Mouse (Mus musculus): ENCODE data around the gene Gna14.

Gna14 gene

DNA sequence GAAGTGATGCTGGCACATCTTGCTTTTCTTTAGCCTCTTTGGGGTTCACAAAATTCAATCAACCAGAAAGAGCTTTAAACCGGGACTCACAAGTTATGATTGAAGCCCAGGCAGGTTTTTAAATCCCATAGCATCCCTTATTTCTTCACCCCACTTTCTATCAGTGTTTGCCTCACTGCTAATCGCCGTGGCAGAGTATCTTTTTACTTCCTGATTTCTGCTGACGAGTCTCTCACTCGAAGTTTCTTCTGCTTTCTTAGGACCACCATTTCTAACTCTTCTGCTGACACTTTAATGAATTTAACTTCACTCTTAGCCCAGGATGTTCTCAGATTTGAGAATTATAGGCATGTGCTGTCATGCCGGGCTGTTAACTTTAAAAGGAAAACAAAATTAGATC is 21.6 kb downstream of the Gna14 start:
- DNase-seq = no peak

DNA sequence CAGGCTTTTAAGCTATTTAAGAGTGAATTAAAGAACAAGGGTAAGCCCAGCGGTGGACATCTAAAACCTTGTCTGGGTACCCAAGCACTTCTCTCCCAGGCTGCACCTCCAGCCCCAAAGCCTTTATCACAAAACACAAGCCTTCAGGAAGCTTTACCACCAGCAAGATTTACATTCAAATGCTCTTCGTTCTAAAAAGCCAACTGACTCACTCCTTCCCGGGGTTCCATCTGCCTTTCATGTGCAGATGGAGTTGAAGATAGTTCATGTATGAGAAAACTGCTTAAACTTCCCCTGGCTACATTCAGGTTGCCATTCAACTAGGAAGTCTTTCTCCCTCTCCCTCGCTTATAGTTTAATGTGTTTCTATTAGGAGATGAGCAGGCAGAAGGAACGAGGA is 23.8 kb downstream of the Gna14 start:
- no peak for DNase-seq

DNA sequence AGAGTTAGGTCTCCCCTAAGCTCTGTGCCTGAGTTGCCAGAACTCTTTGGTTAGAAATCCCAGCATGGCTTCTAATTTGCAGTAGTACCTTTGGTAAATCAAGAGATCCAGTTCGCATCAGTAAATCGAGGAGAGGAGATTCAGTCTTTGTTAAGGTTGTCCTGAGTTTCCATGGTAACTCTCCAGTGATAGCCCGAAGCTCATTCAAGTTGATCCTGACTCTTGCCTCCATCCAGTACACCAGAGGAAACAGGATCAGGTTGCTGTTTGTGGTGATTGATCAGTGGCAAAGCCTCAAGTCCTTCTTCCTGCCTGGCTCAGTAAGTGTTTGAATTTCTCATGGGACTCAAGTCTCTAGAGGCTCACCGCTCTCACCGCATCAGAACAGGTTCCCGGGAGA is 24.7 kb downstream of the Gna14 start:
- no peak for DNase-seq

DNA sequence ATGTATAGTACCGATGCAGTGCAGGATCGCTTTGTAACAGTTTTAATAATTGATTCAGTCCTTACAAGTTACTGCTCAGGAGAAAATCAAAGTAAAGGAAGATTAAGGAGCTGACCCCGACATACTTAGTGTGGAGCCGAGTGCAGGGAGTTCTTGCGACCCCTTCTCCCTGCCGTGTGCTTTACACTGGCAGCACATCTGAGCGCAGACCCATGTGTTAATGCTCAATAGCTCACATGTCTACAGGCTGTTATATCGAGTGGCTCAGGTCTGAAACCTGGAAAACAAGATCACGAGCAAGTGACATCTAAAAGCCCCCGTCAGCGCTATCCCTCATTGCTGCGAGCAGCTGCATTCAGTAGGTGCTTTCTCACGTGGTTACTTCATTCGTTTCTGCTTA is 25.3 kb downstream of the Gna14 start:
- no peak for DNase-seq

DNA sequence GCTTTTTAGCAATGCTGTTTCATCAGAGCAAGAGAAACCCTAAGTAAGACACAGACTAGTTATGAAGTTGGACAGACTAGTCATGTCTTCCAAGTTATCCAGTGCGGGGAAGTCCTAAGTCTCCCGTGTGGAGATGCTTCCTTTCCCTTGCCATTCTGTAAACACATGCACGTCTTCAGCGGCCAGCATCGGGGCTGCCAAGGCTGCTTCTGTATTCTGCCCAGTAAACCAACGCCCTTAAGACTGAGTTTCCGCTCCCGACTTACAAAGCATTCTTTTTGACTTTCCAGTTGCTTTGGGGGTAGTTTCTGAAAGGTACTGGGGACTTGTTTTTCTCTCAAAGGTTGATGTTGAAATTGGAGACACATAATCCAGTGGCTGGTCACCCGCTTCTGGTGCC is 26.9 kb downstream of the Gna14 start:
- no peak for DNase-seq

DNA sequence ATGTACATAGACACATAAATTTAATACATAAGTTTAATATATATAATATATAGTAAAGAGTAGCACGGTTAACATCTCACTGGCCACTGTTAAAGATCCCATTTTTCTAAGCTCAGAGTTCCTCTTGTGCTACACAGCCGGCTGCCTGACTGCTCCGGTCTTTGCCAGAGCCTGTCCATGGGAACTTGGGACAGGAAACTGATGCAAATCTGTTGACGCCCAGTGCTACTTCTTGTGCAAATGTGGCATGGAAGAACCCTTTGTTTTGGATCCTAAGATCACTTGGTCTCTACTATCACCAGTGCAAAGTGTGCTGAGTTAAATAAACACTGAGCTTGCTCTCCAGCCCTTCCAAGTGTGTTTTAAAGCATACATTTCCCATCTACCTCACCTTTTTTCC is 29.2 kb downstream of the Gna14 start:
- DNase-seq = no peak

DNA sequence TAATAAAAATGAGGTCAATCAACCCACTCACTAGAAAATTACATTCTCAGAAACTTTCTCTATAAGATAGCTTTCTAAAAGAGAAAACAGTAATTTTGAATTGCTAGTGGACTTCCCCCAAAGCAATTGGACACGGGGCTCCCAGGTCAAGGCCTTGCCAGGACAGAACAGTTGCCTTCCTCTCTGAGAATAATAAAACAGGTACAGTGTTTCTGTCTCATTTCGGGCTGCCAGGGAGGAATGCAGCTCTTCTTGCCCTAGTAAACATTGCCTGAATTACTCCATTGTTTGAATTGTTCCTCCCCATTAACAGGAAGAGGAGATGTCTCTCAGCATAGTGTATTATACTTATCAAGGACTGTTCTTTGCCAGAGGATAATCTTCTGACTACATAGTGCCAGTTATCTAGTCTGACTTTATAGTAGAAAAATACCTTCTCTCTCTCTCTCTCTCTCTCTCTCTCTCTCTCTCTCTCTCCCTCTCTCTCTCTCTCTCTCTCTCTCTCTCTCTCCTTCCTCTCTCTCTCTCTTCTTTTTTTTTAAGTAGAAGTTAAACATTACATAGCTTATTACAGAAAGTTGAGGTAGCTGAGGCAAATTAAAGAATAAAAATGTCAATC is 33.3 kb downstream of the Gna14 start:
- no peak for DNase-seq

DNA sequence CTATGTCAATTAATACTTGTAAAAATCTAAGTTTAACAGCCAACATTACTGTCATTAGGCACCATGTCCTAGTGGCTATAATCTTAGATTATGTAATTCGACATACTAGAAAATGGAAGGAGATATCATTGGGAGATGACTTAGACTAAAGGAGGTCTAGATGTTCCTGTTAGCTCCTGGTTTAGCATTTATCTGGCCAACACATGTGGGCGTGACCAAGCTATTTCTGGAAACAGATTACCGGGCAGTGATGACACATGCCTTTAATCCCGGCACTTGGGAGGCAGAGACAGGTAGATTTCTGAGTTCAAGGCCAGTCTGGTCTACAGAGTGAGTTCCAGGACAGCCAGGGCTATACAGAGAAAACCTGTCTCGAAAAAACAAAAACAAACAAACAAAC is 37.1 kb downstream of the Gna14 start:
- DNase-seq = no peak

DNA sequence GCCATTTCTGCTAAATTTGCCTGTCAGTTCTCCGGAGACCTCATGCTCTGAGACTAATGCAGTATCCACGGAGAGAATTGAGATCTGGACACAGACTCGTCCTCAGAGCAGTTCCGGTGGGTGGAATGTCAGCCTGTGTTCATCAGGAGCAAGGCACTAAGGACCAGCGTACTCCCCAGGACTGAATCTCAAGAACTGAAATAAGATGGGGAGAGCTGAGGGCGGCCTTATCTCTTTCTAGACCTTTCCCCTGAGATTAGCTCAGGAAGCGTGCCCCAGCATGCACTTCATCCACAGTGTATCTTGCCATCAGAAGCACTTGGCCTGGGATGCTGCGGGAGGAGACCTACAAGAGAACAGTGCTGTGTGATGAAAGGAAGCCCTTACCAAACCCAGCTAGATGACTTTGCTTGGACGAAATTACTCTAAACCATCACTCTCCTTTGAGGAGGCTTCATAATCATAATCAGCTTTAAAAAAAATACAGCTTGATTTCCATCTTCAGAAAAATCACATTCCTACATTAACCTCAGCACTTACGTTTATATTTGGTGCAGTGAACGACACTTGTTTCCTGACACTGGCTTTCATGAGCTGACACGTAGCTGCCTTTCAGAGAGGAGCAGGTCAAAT is 41.9 kb downstream of the Gna14 start:
- DNase-seq = no peak

DNA sequence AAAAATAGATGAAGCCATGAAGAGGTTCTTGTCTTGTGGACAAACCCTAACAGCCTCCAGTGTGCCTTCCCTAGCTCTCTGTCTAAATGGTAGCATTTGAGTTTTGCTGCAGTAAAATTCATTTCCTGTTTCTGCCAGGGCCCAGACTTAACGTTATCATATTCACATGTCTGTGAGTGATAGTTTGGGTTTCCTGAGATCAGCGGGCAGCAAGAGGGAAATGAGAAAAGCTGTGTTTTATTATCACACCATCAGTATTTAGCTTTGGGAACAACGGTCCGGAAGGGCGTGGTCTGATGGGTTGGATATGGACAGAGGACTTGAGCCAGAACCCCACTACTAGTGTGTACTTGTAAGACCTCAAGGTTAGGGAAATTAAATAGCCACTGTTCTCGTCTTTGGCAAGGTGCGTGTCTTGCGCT is 42.6 kb downstream of the Gna14 start:
- DNase-seq = no peak

DNA sequence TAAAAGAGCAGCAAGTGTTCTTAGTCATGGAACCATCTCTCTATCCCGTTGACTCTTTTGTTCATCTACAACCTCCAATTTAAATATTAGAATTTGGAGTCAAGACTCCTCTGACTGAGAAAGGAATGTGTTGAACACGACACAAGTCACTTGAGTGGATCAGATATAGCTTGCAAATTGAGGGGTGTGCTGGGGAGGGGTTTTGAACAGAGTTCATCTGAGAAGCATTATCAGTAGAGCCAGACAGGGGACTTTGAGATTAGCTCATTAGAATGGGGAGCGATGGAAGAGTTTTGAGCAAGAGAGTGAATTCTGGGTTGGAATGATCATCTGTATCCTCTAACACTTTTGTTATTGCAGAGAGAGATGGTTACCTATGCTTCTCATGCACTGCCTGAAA is 46.5 kb downstream of the Gna14 start:
- no peak for DNase-seq

DNA sequence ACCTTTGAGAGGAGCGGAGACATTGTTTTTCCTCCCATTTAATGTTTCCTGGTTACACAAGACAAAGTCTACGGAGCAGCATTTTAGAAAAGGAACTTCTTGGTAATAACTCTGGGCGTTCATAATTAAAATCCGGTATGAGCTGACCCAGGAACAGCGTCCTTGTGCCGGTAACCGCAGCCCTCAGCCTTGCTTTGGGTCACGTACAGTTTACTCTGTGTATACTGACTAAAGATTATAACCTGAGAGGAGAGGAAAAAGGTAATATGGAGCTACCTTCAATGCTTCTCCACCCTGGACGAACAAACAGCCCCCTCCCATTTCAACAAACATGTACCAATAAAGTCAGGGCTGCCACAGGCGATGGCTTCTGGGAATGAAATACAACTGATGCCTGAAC is 48.7 kb downstream of the Gna14 start:
- DNase-seq = no peak

DNA sequence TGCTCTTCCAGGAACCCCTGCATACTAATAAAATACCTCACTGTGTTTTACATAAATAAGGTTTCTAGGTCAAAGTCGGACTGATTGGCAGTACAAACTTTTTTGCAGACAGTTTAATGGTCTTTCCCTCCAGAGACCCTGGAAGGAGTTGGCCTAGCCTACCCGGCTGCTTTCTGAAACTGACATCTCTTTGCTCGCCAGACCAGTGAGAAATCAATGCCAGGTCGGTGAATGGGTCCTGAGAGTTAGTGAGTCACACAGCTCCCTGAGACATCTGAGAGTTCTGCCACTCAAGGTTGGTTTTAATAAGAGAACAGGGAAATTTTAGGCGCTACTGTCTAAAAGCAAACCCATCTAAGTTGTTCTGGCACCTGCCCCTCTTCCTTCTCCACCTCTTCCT is 49.1 kb downstream of the Gna14 start:
- DNase-seq = no peak

DNA sequence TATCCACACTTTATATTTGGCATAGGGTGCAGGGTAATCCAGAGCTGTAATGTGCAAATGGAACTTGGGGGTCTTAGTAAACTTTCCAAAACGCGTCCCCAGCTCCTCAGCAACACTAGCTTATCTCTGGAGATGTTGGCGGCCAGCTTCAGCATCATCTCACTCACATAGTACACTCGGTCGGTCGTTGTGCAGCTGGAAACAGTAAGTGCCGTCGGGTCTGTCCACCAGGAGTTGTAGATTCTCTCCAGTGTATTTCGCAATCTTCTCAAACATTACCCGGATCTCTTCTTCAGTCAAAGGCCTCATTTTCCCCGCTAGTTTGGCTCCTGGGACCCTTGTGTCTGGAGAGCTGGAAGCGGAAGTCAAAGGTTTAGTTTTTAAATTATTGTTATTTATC is 55.2 kb downstream of the Gna14 start:
- DNase-seq = no peak

DNA sequence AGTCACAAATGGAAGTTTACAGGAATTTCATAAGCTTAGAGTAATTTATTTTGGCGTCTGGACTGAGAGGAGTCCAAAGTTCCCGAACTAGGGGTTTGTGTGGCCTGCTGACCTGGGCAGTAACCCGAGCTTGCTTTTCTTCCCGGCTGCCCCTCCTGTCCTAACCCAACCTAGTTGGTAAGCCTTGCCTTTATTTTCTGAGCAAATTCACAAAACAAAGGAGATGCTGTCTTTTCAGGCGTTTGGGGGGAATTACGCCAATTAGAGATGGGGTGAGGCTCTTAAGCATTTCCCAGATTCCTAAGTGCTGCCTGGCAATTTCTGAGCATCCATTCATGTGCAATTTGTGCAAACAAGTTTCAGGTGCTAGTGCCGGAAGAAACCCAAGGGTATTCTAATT is 55.9 kb downstream of the Gna14 start:
- no peak for DNase-seq

DNA sequence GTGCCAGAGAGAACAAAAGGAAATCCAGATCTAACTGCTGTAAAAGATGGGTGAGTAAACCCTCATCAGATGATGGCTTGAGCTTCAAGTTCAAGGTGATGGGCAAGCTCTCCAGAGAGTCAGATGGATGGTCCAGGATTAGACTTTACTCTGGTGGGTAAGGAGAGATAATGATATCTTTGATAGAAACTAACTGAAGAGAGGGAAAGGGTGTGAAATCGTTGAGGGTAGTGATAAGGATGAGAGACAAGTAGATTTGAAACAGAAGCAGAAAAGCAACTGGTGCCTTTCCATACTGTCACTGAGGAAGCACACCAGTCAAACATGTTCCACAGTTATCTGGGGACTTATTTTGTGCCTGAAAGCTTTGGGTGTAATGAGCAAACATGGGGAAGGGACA is 56.9 kb downstream of the Gna14 start:
- DNase-seq = no peak

DNA sequence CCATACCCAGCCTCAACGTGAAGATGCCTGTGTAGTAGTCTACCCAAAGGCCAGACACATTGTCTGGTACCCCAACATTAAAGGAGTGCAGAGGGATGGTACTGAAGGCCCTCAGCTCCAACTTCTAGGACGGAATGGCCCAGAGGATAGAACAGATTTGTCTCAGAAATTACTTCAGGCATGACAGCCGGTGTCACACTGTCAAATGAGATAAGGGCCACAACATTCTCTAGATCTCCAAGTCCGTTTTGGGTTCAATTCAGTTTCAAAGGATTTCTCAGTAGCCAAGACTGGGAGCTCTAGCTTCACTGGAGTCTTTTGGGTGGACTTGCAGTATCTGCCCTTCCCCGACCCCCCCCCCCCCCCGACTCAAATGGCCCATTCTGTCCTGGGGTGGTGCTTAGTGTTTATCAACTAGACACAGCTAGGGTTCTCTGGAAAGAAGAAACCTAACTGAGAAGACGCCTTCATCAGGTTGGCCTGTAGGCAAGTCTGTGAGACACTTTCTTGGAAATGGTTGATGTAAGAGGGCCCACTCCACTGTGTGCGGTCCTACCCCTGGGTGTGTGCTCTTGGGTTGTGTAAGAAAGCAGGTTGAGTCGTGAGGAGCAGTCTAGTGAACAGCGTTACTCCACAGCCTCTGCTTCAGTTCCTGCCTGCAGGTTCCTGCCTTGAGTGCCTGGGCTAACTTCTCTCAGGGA is 59.4 kb downstream of the Gna14 start:
- DNase-seq = no peak

DNA sequence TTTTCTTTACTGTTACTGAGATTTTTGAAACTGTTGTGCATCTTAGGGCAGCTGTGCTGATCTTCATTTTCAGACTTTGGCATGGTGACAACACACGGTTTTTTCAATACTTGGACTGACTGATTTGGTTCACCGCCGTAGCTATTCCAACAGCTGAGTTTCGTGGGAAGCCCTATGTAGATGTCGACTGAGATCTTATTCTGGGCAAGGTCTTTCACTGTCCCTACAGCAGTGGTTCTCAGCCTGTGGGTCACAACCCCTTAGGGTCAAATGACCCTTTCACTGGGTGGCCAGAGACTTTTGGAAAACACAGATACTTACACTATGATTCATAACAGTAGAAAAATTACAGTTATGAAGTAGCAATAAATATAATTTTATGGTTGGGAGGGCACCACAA is 60.5 kb downstream of the Gna14 start:
- no peak for DNase-seq

DNA sequence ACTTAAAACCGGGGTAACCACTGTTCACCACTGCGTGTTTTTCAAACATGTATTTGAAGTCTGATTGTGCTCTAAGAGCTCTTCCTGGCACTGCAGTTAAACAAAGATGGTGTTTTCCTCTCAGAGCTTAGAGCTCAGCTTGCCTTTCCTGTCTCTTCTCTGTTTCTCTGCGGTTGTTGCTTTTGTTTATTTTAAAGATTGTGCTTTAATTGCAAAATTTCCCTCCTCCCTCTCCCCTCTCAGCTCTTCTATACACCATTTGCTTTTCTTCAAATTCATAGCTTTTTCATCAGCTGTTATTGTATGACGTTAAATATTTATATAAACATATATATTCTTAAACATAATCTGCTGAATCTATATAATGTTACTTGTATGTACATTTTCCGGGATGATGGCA is 66.5 kb downstream of the Gna14 start:
- DNase-seq = no peak

DNA sequence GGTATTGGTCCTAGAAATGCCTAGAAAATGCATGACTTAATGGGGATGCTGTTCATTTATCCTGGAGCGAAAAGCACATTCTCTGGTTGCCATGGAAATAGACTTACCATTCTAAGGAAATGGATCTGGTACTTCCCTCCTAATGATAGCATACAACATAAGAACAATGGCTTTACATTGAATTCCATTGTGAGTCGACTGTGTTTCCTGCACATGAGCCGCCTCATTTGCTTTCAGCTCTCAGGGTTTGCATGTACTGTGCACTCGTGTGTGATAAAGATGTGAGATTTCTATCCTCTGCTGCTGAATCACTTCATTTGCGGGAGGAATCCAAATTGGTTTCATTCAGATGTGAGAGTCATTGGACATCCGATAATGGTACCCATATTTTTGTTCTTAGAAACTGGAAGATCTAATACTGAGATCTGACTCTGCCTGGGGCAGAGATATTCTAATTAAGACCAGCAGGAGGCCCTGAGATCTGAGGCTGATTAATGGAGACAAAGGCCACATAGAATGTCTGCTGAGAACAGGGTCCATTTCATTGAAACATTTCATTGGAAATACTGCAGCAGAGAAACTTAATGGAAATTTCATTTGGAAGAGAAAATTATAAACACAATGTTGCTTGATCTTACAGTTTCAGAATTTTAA is 71.3 kb downstream of the Gna14 start:
- DNase-seq = no peak

DNA sequence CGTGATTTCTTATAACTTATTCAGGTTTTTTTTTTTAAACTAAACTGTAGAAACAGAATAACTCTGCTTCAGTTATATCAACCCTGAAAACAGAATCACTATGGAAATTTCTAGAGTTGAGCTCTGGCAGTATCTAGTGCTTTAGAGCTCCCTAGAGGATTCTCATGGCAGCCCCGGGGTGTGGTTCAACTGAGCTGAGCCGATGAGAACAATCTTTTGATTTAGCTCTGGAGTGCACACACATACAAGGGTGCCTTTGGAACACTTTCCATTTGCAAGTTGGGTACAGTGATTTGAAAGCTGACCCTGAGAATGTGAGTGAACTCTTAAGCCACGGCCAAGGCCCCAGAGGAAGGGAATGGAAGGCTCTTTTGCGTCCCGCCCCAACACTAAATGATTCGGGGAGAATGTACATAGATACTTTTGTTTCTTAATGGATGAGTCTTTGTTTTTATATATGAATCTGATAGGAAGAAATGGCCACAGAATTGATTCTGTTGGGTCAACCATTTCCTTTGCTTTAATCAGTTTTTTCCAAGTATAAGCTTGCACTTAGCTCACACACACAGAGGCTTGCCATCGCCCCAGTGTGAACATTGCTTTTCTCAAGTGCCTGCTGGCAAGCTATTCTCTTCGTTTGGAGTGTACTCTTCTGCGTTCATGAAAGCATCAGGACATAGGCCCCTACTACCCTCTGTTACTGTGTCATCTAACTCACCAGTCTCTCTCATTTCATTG is 75.0 kb downstream of the Gna14 start:
- no peak for DNase-seq

DNA sequence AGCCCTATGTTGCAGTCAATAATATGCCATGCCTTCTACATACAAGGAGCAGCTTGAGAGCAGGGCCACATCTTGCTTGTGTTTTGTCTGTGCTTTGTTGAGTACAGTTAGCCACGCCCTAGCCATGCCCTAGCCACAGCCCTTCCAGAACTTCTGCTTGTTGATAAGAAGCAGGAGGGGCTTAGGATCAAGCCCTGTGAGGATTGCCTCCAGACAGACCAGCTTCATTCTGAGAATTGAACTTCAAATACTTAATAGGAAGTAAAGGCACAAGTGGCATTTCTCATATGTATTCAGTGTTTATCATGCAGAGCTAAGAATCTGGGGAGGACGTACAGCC is 75.5 kb downstream of the Gna14 start:
- DNase-seq = no peak

DNA sequence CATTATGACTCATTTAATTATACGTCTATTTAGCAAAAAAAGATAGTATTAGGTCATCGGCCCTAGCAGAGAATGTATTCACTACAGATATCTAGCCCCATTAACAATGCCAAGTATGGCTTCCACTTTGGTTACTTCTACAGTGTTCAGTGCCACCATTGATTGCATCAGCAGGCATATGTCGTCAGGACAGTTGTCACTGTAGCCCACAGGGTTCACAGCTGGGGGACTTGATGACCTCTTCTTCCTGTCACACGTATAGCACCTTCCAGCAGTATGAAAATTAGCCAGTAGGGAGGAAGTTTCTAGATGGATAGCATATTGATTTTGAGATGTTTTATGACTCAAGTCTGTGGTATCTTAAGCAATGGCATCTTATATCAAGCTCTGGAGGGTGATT is 78.6 kb downstream of the Gna14 start:
- no peak for DNase-seq

DNA sequence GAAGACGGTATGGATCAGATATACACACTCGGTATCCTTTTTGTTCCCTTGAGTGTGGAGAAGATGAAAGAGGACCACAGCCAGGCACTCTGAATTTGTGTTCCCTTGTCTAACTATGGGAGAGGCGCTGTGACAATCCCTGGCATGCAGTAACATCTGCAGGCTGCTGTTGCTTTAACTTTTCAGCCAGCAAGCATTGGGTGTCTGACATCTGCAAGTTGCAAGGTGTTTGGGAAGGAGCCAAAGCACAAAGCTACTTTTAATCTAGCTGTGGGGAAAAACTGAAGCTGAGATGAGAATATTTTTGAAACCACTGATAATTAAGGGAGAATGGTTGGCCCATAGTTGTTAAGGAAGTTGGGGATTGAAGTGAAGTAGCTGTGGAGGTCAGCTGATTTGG is 83.0 kb downstream of the Gna14 start:
- no peak for DNase-seq
